Mouse (Mus musculus) kidney, adult 11 months (tissue): ENCODE measurements around the gene Ess2.
"Not testable (repeated sequence)": the region's sequence is repeated elsewhere in the genome, so short reads cannot be mapped to it uniquely, and the experiment has no call there.

Source experiments
- DNase-seq: peaks from one replicate; pipeline ENCODE4 v3.0.0; 2022

Ess2 gene

GRCm38 (mm10) chr16:17911052-17911595 is at the start of gene Ess2:
Gene Ess2 (minus strand): TSS chr16:17911348.
- DNase-seq: peak; percentile 94

- DNase-seq: not testable (repeated sequence)
These were observed 45.0 kb upstream of the Ess2 start for GRCm38 (mm10) chr16:17956052-17956638.

GRCm38 (mm10) chr16:17951618-17952017 is 40.5 kb upstream of the Ess2 start:
- DNase-seq: no peak

GRCm38 (mm10) chr16:17950068-17950467 is 38.9 kb upstream of the Ess2 start:
- no peak for DNase-seq

- DNase-seq: no peak
These were observed 38.3 kb upstream of the Ess2 start for GRCm38 (mm10) chr16:17949421-17949877.

- peak; percentile 64 for DNase-seq
These were observed 34.1 kb upstream of the Ess2 start for GRCm38 (mm10) chr16:17945081-17945831.

- no peak for DNase-seq
These were observed 32.3 kb upstream of the Ess2 start for GRCm38 (mm10) chr16:17943466-17943865.

GRCm38 (mm10) chr16:17939255-17939751 is 28.2 kb upstream of the Ess2 start:
- DNase-seq: no peak

GRCm38 (mm10) chr16:17938821-17939220 is 27.7 kb upstream of the Ess2 start:
- DNase-seq: peak; percentile 63

- no peak for DNase-seq
These were observed 27.0 kb upstream of the Ess2 start for GRCm38 (mm10) chr16:17938187-17938586.

- DNase-seq: no peak
These were observed 25.6 kb upstream of the Ess2 start for GRCm38 (mm10) chr16:17936776-17937175.

GRCm38 (mm10) chr16:17934445-17934910 is 23.3 kb upstream of the Ess2 start:
- no peak for DNase-seq

GRCm38 (mm10) chr16:17933594-17934444 is 22.7 kb upstream of the Ess2 start:
- DNase-seq: no peak

GRCm38 (mm10) chr16:17931906-17932460 is 20.8 kb upstream of the Ess2 start:
- no peak for DNase-seq

- no peak for DNase-seq
These were observed 18.5 kb upstream of the Ess2 start for GRCm38 (mm10) chr16:17929631-17930030.

- no peak for DNase-seq
These were observed 18.1 kb upstream of the Ess2 start for GRCm38 (mm10) chr16:17929211-17929610.

- DNase-seq: peak; percentile 82
These were observed 17.5 kb upstream of the Ess2 start for GRCm38 (mm10) chr16:17928627-17929104.

GRCm38 (mm10) chr16:17928087-17928580 is 17.0 kb upstream of the Ess2 start, which contains the start of gene Slc25a1:
Gene Slc25a1 (minus strand): TSS chr16:17928219.
- peak; percentile 80 for DNase-seq

GRCm38 (mm10) chr16:17927351-17928082 is 16.4 kb upstream of the Ess2 start:
- DNase-seq: no peak

- DNase-seq: no peak
These were observed 11.0 kb upstream of the Ess2 start for GRCm38 (mm10) chr16:17922163-17922538.
